Mouse (Mus musculus): ENCODE results near the gene Plekha6. TPM values are rescaled to one million over a fixed set of nuclear protein-coding genes. Genes with fewer than 3 reads are reported as not detected.

Gene Plekha6
- total RNA-seq, 1 experiment from 2014 or later, result 7.6 TPM

DNA sequence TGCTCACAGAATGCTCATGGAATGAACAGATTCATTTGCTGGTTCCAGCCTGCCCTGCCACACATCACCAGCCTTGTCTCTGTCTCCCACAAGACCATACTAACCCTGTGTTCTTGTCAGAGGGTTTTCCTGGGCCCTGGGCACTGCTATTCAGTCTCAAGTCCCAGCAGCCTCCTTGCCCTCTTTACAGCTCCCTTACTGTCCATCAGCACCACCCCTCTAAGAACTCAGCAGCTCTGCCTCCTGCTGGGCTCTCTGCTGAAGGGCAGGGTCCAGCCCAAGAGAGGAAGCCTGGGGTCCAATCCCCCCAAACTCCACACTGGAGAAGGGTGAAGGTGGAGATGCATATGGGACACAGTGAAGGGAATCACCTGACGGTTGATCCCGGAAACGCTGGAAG lies 104.5 kb downstream of the Plekha6 start:
- ATAC-seq (replicated peaks in 1 of 2; ENCODE audit: insufficient read depth in 1 of 2, low FRiP score in 2 of 2, low TSS enrichment in 1 of 2, low read depth in 1 of 2, poor library complexity in 2 of 2, severe bottlenecking in 2 of 2), result 0 out of 4 replicates have a peak, but pooled peaks of 1 of the 2 experiments have one; percentile 9

DNA sequence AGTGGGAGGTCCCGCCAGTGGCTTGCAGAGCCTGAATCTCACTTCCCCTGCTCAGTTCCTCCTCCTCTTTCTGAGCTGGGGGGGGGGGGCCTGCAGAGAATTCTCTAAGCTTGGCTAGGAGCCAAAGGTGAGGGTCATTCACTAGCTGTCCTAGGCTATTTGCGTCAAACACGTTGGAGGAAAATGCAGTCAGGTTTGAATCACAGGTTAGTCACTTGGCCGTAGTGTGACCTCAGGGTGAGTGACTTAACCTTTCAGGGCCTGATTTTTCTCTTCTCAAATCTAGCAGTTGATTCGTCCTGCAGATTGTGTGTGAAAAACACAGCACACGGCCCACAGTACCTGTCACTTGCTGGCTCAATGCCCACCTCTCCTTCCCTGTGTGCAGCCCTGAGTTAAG lies 106.3 kb downstream of the Plekha6 start:
- ATAC-seq (replicated peaks in 1 of 2; ENCODE audit: insufficient read depth in 1 of 2, low FRiP score in 2 of 2, low TSS enrichment in 1 of 2, low read depth in 1 of 2, poor library complexity in 2 of 2, severe bottlenecking in 2 of 2), result no peak

DNA sequence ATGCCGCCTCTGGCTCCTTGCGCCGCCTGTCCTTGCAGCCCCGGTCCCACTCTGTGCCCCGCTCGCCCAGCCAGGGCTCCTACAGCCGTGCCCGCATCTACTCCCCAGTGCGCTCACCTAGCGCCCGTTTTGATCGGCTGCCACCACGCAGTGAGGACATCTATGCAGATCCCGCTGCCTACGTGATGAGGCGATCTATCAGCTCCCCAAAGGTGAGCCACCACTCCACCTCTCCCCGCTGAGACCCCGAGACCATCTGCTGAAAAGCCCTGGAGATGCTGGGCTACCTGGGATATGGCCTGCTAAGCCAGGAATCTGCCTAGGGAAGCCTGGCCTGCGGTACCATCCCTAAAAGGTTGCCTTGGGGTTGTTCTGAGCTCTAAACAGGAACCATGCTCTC lies 110.2 kb downstream of the Plekha6 start:
- no peak for ATAC-seq (replicated peaks in 1 of 2; ENCODE audit: insufficient read depth in 1 of 2, low FRiP score in 2 of 2, low TSS enrichment in 1 of 2, low read depth in 1 of 2, poor library complexity in 2 of 2, severe bottlenecking in 2 of 2)

DNA sequence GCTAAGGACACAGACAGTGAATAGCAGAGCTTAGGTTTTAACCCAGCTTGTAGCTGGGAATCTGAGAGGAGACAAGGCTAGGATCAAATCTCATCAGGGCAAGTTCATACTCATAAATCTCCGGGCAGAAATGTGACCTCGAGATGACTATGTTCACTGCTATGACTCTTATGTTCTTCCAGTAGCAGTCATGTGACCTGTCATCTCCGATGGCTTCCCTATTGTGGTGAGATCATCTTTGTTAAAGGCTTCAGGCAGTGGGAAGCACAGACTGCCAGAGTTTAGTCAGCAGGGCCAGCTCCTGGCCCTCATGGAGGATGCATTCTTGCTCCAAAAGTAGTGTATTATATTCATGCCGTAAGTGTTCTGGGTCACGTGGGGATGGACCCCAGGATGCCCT lies 113.0 kb downstream of the Plekha6 start:
- no peak for ATAC-seq (replicated peaks in 1 of 2; ENCODE audit: insufficient read depth in 1 of 2, low FRiP score in 2 of 2, low TSS enrichment in 1 of 2, low read depth in 1 of 2, poor library complexity in 2 of 2, severe bottlenecking in 2 of 2)

DNA sequence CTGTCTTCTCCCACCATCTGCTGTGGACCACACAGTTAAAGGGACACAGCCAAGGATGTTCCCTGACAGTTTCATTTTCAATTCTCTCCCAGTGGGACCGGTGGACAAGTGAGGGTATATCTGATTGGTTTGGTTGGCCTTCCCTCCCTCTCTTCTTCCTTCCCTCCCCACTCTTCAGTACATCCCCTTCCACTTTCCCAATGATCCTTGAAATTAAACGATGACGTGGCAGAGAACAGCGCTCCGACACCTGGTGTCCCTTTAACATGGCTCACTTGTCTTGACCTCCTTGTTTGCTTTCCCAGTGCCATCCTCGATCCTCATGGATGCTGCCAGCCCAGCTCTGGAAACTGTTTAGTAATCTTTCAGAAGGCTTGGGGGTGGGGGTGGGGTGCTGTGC lies 114.5 kb downstream of the Plekha6 start:
- ATAC-seq (replicated peaks in 1 of 2; ENCODE audit: insufficient read depth in 1 of 2, low FRiP score in 2 of 2, low TSS enrichment in 1 of 2, low read depth in 1 of 2, poor library complexity in 2 of 2, severe bottlenecking in 2 of 2), result no peak

DNA sequence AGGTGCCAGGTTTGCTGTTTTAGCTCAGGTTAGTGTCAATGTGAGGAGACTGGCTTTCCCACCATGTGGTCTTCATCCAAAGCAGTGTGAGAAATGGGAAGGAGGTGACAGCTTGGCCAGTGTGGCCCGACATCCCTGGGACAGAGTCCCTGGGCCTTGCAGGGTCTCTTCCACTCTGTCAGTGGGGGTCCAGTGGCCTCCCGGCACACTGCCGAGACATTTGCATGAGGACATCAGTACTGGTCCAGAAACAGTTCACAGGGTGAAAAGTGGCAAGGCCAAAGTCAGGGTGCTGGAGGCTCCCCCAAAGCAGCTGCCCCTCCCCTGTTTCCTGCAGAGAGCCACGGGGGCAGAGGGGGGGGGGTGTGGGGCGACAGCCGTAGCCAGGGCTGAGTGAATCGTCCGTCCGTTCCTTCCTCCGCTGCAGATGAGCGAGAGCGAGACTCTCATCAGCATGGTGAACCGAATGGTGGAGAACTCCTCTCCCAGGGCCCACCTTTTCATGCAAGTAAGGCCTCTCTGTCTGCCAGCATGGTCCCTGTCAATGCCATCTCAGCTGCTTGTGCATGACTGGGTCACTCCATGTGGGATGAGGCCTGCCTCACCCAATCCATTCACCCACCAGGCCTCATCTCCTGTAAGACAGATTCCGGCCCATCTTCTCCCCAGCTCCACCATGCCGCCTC lies 115.1 kb downstream of the Plekha6 start:
- no peak for ATAC-seq (replicated peaks in 1 of 2; ENCODE audit: insufficient read depth in 1 of 2, low FRiP score in 2 of 2, low TSS enrichment in 1 of 2, low read depth in 1 of 2, poor library complexity in 2 of 2, severe bottlenecking in 2 of 2)

DNA sequence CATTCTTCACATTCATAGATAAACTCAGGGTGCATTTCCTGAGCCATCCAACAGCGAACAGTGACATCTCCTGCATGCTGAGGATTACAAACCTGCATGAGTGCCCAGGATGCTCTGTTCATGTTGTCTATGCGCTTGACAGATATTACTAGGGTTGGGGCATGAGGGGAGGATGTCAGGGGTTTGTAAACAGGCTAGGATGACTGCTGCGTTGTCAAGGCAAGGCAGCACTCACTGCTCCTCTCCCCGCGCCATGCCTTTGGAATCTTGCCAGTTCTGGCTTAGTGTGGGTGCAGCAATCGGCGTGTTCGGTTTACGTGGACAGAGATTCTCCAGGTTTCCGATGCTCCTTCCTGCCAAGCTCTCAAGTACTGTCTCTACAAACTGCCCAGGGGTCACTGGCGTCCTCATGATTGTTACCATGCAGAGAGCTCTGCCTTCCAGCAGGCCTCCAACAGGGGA lies 115.7 kb downstream of the Plekha6 start:
- ATAC-seq (replicated peaks in 1 of 2; ENCODE audit: insufficient read depth in 1 of 2, low FRiP score in 2 of 2, low TSS enrichment in 1 of 2, low read depth in 1 of 2, poor library complexity in 2 of 2, severe bottlenecking in 2 of 2), result no peak

DNA sequence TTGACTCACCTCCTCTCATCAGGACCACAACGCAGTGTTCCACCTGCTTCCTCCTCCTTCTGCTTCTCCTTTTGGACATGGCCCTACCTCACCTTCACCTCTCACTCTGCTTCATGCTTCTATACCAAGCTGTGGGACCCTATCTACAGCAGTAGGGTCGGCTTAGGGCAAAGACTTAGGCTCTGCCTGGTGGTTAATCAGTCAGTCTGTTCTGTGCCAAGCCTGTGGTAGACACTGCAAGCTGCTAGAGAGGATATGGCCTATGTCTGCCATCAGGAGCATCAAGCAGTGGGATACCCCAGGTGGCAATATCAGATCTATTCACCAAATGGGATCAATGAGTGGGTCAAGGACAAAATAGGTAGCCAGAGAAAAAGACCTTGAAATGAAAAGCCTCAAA lies 116.5 kb downstream of the Plekha6 start:
- ATAC-seq (replicated peaks in 1 of 2; ENCODE audit: insufficient read depth in 1 of 2, low FRiP score in 2 of 2, low TSS enrichment in 1 of 2, low read depth in 1 of 2, poor library complexity in 2 of 2, severe bottlenecking in 2 of 2), result no peak

DNA sequence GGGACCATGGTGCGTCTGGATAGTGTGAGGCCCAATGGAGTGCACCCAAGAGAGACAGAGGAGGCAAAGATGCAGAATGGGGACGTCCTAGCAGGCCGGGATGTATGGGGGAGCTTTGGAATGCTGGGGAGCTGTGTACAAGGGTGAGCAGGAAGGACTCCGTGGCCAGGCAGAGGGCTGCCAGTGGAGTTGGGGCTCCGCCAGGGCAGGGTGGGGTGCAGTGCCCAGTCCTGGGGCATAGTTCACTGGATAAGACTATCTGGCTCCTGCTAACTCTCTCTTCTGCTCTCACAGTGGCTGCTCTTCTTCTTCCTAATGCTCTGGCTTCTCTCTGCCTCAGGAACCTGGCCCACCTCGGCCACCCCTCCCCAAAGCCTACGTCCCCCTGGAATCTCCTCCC lies 121.9 kb downstream of the Plekha6 start:
- no peak for ATAC-seq (replicated peaks in 1 of 2; ENCODE audit: insufficient read depth in 1 of 2, low FRiP score in 2 of 2, low TSS enrichment in 1 of 2, low read depth in 1 of 2, poor library complexity in 2 of 2, severe bottlenecking in 2 of 2)

DNA sequence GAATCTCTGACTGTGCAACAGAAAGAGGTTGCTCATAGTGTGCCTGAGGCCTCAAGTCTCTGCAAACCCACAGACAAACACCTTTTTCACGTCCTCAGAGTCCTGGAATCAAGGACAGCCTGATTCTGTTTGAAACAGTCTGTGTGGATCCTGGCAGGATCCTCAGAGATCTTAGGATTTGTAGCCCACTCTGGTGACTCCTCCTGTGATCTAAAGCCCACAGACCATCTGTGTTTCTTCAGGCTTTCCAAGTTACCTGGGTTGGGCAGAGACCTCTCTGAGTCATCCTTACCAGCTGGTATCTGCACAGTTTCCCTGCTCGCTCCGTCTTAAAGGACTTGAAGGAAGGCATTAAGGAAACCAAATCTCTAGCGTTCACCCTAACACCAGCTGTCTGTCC lies 123.0 kb downstream of the Plekha6 start:
- no peak for ATAC-seq (replicated peaks in 1 of 2; ENCODE audit: insufficient read depth in 1 of 2, low FRiP score in 2 of 2, low TSS enrichment in 1 of 2, low read depth in 1 of 2, poor library complexity in 2 of 2, severe bottlenecking in 2 of 2)

DNA sequence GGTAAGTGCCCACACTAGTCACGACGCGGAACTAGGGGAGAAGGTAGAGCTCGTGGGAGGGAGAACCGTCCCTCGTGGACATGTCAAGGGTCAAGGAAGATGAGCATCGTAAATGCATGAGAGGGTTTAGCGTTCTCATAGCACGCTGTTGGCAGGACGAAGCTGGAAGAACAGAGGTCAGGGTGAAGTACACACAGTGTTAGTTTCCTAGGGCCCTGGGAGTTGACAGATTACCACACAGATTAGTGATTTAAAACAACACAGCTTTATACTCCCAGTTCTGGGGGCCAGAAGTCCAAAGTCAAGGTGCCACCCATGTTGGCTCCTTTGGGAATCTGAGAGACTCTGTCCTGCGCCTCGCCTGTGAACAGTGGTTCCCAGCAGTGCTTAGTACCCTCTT lies 123.9 kb downstream of the Plekha6 start:
- ATAC-seq (replicated peaks in 1 of 2; ENCODE audit: insufficient read depth in 1 of 2, low FRiP score in 2 of 2, low TSS enrichment in 1 of 2, low read depth in 1 of 2, poor library complexity in 2 of 2, severe bottlenecking in 2 of 2), result no peak

DNA sequence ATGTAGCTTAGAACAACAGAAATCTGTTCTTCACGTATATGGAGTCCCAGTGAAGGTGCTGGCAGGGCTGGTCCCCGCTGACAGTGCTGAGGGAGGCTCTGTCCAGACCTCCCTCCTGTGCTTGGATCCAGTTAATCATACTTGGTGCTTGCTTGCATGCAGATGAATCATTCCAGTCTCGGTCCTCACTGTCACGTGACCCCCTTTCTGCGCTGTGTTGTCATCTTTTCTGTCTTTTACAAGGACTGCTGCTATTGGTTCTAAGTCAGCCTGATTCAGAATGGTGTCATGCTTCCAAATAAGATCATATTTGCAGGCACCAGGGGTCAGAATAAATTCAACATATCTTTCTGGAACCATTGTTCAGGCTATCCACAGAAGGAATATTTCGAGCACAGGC lies 127.9 kb downstream of the Plekha6 start:
- no peak for ATAC-seq (replicated peaks in 1 of 2; ENCODE audit: insufficient read depth in 1 of 2, low FRiP score in 2 of 2, low TSS enrichment in 1 of 2, low read depth in 1 of 2, poor library complexity in 2 of 2, severe bottlenecking in 2 of 2)

DNA sequence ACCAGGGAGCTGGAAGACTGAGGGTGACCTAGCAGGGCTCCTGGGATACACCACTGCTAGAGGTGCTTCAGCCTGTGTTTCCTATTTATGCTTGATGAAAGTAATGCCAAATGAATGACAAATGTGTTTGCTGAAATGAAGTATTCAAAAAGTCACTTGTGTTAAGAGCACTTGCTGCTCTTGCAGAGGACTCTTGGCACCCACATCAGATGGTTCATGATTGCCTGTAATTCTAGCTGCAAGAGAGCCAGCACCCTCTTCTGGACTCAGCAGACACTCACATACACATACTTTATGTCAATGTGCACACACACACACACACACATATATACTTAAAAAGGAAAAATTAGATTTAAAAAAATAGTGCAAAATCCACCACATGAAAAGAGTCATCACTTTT lies 128.6 kb downstream of the Plekha6 start:
- no peak for ATAC-seq (replicated peaks in 1 of 2; ENCODE audit: insufficient read depth in 1 of 2, low FRiP score in 2 of 2, low TSS enrichment in 1 of 2, low read depth in 1 of 2, poor library complexity in 2 of 2, severe bottlenecking in 2 of 2)

DNA sequence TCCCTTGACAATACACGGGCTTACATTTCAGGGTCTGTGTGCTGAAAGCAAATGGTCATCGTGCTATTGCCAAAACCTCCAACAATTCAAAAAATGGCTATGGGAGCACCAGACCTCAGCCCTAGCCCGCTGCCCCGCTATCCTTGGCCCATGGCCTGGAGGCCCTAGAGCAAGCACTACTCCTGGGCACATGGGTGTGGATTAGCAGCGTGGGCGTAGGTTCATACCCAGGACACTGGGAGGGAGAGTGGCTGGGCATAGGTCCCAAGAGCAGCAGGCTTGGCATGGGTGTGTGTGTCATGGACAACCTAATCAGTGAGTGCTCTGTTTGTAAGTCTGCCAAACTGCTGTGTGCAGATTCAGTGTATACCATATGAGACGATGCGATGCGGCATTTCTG lies 132.4 kb downstream of the Plekha6 start:
- no peak for ATAC-seq (replicated peaks in 1 of 2; ENCODE audit: insufficient read depth in 1 of 2, low FRiP score in 2 of 2, low TSS enrichment in 1 of 2, low read depth in 1 of 2, poor library complexity in 2 of 2, severe bottlenecking in 2 of 2)

DNA sequence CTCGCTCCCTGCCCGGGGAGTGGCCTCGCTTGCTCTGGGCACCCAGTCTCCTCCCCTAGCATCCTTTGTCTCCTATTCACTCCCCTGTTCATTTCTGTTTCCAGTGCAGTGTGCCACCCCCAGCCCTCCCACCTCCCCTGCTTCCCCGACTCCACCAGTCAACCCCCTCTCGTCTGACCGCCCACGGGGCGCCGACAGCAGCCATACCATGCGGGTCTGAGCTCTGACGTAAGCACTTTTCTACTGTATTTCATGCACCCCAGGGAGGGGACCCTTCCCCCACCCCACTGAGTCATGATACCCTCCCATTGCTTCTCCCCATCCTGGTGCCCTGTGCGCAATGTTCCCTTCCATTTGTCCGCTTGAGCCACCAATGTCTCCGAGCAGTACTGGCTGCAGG lies 134.8 kb downstream of the Plekha6 start:
- ATAC-seq (replicated peaks in 1 of 2; ENCODE audit: insufficient read depth in 1 of 2, low FRiP score in 2 of 2, low TSS enrichment in 1 of 2, low read depth in 1 of 2, poor library complexity in 2 of 2, severe bottlenecking in 2 of 2), result no peak

DNA sequence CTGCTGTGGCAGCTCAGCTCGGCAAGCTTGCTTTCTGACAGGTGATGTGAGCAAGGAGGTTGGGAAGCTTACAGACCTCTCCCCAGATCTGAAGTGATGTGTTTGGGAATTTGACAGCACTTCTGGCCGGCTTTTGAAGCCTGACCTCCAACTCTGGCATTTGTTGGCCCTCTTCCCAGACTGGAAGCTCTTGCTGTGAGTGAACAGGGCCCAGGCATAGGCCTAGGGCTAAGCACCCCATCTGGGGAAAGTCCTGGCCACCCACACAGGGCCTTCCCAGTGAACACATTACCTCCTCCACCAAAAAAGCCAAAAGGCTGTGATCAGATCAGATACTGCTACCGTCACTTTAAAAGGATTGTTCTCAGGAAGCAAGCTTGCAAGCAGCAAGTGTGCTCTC lies 138.5 kb downstream of the Plekha6 start:
- ATAC-seq (replicated peaks in 1 of 2; ENCODE audit: insufficient read depth in 1 of 2, low FRiP score in 2 of 2, low TSS enrichment in 1 of 2, low read depth in 1 of 2, poor library complexity in 2 of 2, severe bottlenecking in 2 of 2), result no peak

DNA sequence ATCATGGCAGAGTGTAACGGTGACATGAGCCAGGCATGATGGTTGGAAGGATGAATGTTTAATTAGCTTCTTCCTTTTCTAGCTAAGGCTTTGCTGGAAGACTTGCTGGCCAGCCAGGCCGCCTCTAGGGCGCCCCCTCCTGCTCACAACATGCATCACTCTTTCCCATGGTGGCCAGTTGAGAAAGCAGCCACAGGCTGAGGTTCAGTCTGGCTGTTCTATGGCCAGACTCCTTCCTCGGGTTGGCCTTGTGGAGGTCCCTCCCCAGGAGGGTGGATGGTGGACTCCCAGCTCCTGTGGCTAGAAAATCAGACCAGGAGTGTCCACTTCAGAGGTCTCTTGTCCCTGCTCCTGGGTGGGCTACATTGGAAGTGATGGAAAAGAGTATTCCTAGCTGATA lies 142.8 kb downstream of the Plekha6 start:
- ATAC-seq (replicated peaks in 1 of 2; ENCODE audit: insufficient read depth in 1 of 2, low FRiP score in 2 of 2, low TSS enrichment in 1 of 2, low read depth in 1 of 2, poor library complexity in 2 of 2, severe bottlenecking in 2 of 2), result peak; percentile 74 to 80

DNA sequence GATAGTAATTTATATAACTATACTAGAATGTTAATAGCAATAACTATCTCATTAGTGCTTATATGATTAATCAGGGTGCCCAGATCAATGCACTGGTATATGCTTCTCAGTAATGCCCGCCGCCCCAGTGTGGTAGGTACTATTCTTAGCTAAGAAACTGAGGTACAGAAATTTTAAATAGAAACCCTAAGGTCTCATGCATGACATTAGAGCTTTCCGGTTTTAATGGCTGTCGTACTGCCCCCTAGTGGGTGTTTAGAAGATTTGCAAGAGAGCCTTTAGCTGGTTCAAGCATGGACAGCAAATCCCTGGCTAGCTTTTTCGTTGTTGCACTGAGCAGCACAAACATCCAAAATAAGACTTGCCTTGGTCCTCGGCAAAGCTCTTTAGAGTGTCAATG lies 143.3 kb downstream of the Plekha6 start:
- ATAC-seq (replicated peaks in 1 of 2; ENCODE audit: insufficient read depth in 1 of 2, low FRiP score in 2 of 2, low TSS enrichment in 1 of 2, low read depth in 1 of 2, poor library complexity in 2 of 2, severe bottlenecking in 2 of 2), result peak in 1 of 2 experiments; percentile 66; a peak in 2 of 4 replicates

DNA sequence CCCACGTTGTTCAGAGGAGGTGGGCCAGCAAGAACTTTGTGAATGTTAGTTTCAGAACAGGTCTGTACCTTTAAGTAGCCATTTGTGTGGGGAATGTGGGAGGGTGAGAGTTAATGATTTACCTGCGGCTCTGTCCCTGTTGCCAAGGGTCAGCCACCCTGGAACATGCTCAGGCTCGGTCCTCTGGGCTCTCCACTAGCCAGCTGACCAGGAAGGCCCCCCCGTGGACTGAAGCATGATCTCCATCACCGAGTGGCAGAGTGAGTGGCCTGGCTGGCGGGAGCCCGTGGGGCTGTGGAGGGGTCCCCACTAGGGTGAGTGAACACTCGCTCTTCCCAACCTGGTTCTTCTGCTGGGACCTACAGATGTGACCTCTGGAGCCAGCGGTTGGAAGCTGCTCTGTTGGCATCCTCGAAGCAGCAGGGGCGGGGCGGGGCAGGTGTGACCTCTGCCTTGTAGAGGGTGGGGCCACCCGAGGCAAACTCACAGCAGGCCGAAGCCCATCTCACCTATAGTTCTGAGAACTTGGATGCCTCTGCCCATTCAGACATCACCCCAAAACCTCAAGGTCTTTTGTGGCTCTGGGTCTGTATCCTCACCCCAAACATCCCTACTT lies 145.8 kb downstream of the Plekha6 start, which contains the start of gene Golt1a:
Gene Golt1a, plus strand, starts transcription at position 149 of the 616 bp plus-strand sequence.
- ATAC-seq (replicated peaks in 1 of 2; ENCODE audit: insufficient read depth in 1 of 2, low FRiP score in 2 of 2, low TSS enrichment in 1 of 2, low read depth in 1 of 2, poor library complexity in 2 of 2, severe bottlenecking in 2 of 2), result no peak
